ENCODE assay signal across 10 mouse cellular contexts in the genomic region with DNA sequence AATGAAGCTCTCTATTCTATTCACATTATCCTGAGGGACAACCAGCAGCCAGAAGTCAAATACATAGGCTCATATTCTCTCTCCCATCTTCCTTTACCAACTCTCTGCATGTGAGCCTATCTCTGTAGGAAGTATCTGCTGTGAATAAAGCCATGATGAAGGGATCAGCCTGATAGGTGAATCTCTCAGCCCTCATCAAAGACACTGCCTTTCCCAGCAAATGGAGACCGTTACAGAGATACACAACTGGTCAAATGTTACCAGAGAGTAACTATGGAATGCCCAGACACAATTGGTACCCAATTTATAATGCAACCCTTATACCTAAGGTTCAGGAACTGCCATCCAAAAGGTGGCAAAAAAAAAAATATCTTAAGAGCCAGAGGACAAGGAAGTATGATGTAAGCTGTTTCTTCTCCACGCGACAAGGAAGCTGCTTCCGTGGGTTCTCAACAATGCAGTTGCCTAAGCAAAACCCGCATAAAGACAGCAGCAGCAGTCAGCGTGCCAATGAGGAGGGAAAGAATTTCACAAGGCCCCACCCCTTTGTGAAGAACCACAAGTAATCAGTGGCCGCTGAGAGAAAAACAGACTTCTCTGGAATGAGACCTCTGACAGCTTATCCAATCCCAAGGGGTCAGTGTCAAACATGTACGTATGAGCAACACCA.
DNase-seq lines count a peak whose midpoint lies in the region; ATAC-seq and TF ChIP-seq lines count a peak whose summit lies in the region.
"Had no signal": no experiment of that assay in that cellular context is flagged by ENCODE, and none has a peak within 500 bp of the region (broad histone marks: within the 10 kb centered on the region; RNA-seq: fewer than 3 reads in every experiment).

No protein-coding gene starts in this region.

- no peaks in the 10 kb centered on the region for H3K4me1 ChIP-seq in kidney, adult 2 months (ENCODE audit: control insufficient read depth, insufficient read depth, low read length)
- H3K4me1 ChIP-seq in kidney, embryonic 16.5 days (ENCODE audit: insufficient read depth, low read length), result no peaks in the 10 kb centered on the region
- H3K4me1 ChIP-seq in intestine, embryonic 16.5 days (ENCODE audit: control insufficient read depth, insufficient read depth, low read length), result no peaks in the 10 kb centered on the region
- H3K4me1 ChIP-seq in forebrain, postnatal 0 days (ENCODE audit: insufficient read depth), result no peaks in the 10 kb centered on the region

- DNase-seq in kidney, adult 2 months, result peak; percentile 1
- DNase-seq in c-Kit-positive CD71-positive TER-119-negative erythroid progenitor cells, embryonic 14.5 days (ENCODE audit: low read depth), result peak; percentile 61
- DNase-seq in forebrain, postnatal 0 days, result no peak
- DNase-seq in adrenal gland, adult 2 months, result no peak
- no peak for DNase-seq in adrenal gland, adult 8-10 months

- no peak overlapping the region for H3K27ac ChIP-seq in kidney, adult 2 months (ENCODE audit: insufficient read depth, low read depth, low read length)
- H3K27ac ChIP-seq in kidney, embryonic 16.5 days (ENCODE audit: low read length), result no peak overlapping the region
- no peak overlapping the region for H3K27ac ChIP-seq in intestine, embryonic 16.5 days (ENCODE audit: low read length)
- H3K27ac ChIP-seq in forebrain, postnatal 0 days (ENCODE audit: low read depth, low read length), result no peak overlapping the region
- H3K27ac ChIP-seq: macrophage had no signal

- H3K9ac ChIP-seq in kidney, embryonic 16.5 days (replicated peaks; ENCODE audit: low read length), result no peak overlapping the region
- H3K9ac ChIP-seq in intestine, embryonic 16.5 days (ENCODE audit: low read depth, low read length), result no peak overlapping the region
- no peak overlapping the region for H3K9ac ChIP-seq in forebrain, postnatal 0 days

- no peak for TF ChIP-seq CTCF in kidney, adult 2 months (conservative IDR thresholded peaks at IDR 0.05; ENCODE audit: insufficient read depth, insufficient read length, low read depth, low read length)
- no peak for TF ChIP-seq CTCF in forebrain, postnatal 0 days (IDR thresholded peaks at IDR 0.05; ENCODE audit: low read depth)

- no peaks in the 10 kb centered on the region for H3K9me3 ChIP-seq in kidney, embryonic 16.5 days (ENCODE audit: low read length)
- H3K9me3 ChIP-seq in intestine, embryonic 16.5 days (ENCODE audit: control insufficient read depth, low read length), result no peaks in the 10 kb centered on the region
- no peaks in the 10 kb centered on the region for H3K9me3 ChIP-seq in forebrain, postnatal 0 days (ENCODE audit: low read length)

- H3K4me2 ChIP-seq in kidney, embryonic 16.5 days (replicated peaks; ENCODE audit: low read depth, low read length), result no peak overlapping the region
- H3K4me2 ChIP-seq in intestine, embryonic 16.5 days (ENCODE audit: low read depth, low read length), result no peak overlapping the region
- H3K4me2 ChIP-seq in forebrain, postnatal 0 days (ENCODE audit: low read depth), result no peak overlapping the region

- H3K27me3 ChIP-seq in kidney, adult 2 months (replicated peaks; ENCODE audit: control insufficient read depth, insufficient read depth, low read length), result no peaks in the 10 kb centered on the region
- no peaks in the 10 kb centered on the region for H3K27me3 ChIP-seq in kidney, embryonic 16.5 days (ENCODE audit: insufficient read depth, low read length)
- no peaks in the 10 kb centered on the region for H3K27me3 ChIP-seq in intestine, embryonic 16.5 days (replicated peaks; ENCODE audit: control insufficient read depth, insufficient read depth, low read length)
- no peaks in the 10 kb centered on the region for H3K27me3 ChIP-seq in forebrain, postnatal 0 days (ENCODE audit: insufficient read depth, low read length)
- H3K27me3 ChIP-seq: CH12.LX had no signal

- no peak for TF ChIP-seq POLR2A in kidney, adult 2 months (IDR thresholded peaks at IDR 0.05; ENCODE audit: low read depth, low read length)

- no peaks in the 10 kb centered on the region for H3K36me3 ChIP-seq in kidney, adult 2 months (ENCODE audit: control insufficient read depth, insufficient read depth, low read length)
- H3K36me3 ChIP-seq in kidney, embryonic 16.5 days (ENCODE audit: insufficient read depth, low read length), result no peaks in the 10 kb centered on the region
- H3K36me3 ChIP-seq in intestine, embryonic 16.5 days (ENCODE audit: control insufficient read depth, insufficient read depth, low read length), result no peaks in the 10 kb centered on the region
- no peaks in the 10 kb centered on the region for H3K36me3 ChIP-seq in forebrain, postnatal 0 days (ENCODE audit: insufficient read depth)

- no peak for ATAC-seq in kidney, embryonic 16.5 days (ENCODE audit: low FRiP score, low TSS enrichment)
- peak; percentile 50 for ATAC-seq in intestine, embryonic 16.5 days
- peak; percentile 95 for ATAC-seq in megakaryocyte-erythroid progenitor cell, adult 5-6 weeks (replicated peaks; ENCODE audit: low FRiP score, low TSS enrichment, poor library complexity, severe bottlenecking)
- ATAC-seq in forebrain, postnatal 0 days, result no peak

- WGBS in kidney, adult 2 months, result 65% methylated on average over 8 of the region's 8 CpGs
- 61% methylated on average over 8 of the region's 8 CpGs for WGBS in kidney, embryonic 16.5 days
- 33% methylated on average over 8 of the region's 8 CpGs for WGBS in intestine, embryonic 16.5 days
- 65% methylated on average over 8 of the region's 8 CpGs for WGBS in forebrain, postnatal 0 days

- H3K4me3 ChIP-seq in kidney, adult 2 months (ENCODE audit: insufficient read depth, low read depth, low read length), result no peak overlapping the region
- H3K4me3 ChIP-seq in kidney, embryonic 16.5 days (ENCODE audit: low read length), result no peak overlapping the region
- no peak overlapping the region for H3K4me3 ChIP-seq in intestine, embryonic 16.5 days (ENCODE audit: low read length)
- no peak overlapping the region for H3K4me3 ChIP-seq in forebrain, postnatal 0 days (ENCODE audit: low read depth, low read length)

Comparison
In these comparisons a context has a peak if more than half of its experiments do, and no peak if none do; other contexts are left out.
1. DNase-seq: peak in kidney, adult 2 months (single experiment) and c-Kit-positive CD71-positive TER-119-negative erythroid progenitor cells, embryonic 14.5 days (single experiment); none in forebrain, postnatal 0 days (single experiment), adrenal gland, adult 2 months (single experiment) and adrenal gland, adult 8-10 months (single experiment).
2. ATAC-seq: peak in intestine, embryonic 16.5 days (single experiment) and megakaryocyte-erythroid progenitor cell, adult 5-6 weeks (single experiment); none in kidney, embryonic 16.5 days (single experiment) and forebrain, postnatal 0 days (single experiment).